Mouse (Mus musculus) heart, postnatal 0 days (tissue): ENCODE results near the gene Magi2. TPM values are rescaled to one million over a fixed set of nuclear protein-coding genes. Genes with fewer than 3 reads are reported as not detected.

Experiments
- ATAC-seq: fragments of 200-750 bp; cut with Nextera tagmentation; 2 replicates; pipeline ENCODE4 v1.8.0; 2017; ENCODE audit warnings: low read depth, moderate number of reproducible peaks, moderate library complexity; ENCODE audit not compliant: insufficient read depth
- DNase-seq: peaks from one replicate; pipeline ENCODE4 v3.0.0-alpha.2; 2016; ENCODE audit warnings: low spot score
- H3K27ac ChIP-seq: fragments of 300-500 bp; sonication (generic); 2 replicates; pipeline ENCODE4 v1.5.1; 2014; ENCODE audit warnings: low read depth, mild to moderate bottlenecking
- H3K27me3 ChIP-seq: fragments of 300-500 bp; sonication (generic); 2 replicates; pipeline ENCODE4 v1.6.1; 2014; ENCODE audit warnings: low read length, mixed read lengths; ENCODE audit not compliant: control insufficient read depth, insufficient read depth
- H3K36me3 ChIP-seq: fragments of 300-500 bp; sonication (generic); replicated peaks from 2 replicates; pipeline ENCODE4 v1.6.1; 2014; ENCODE audit warnings: low read length, mixed read lengths; ENCODE audit not compliant: control insufficient read depth, insufficient read depth
- H3K4me1 ChIP-seq: fragments of 300-500 bp; sonication (generic); 2 replicates; pipeline ENCODE4 v1.6.1; 2014; ENCODE audit warnings: antibody characterized with exemption; ENCODE audit not compliant: control insufficient read depth, insufficient read depth
- H3K4me2 ChIP-seq: fragments of 300-500 bp; sonication (generic); 2 replicates; pipeline ENCODE4 v1.6.1; 2014; ENCODE audit warnings: low read depth, mild to moderate bottlenecking, low read length, moderate library complexity
- H3K4me3 ChIP-seq: fragments of 300-500 bp; sonication (generic); 2 replicates; pipeline ENCODE4 v1.5.1; 2014; ENCODE audit warnings: low read depth, low read length
- H3K9ac ChIP-seq: fragments of 300-500 bp; sonication (generic); replicated peaks from 2 replicates; pipeline ENCODE4 v1.6.1; 2014; ENCODE audit warnings: low read depth, low read length, mixed read lengths
- H3K9me3 ChIP-seq: fragments of 300-500 bp; sonication (generic); replicated peaks from 2 replicates; pipeline ENCODE4 v1.6.1; 2016; ENCODE audit warnings: low read length; ENCODE audit not compliant: control insufficient read depth
- CTCF ChIP-seq: IDR thresholded peaks from 2 replicates; pipeline ENCODE4 v1.5.1; 2016; ENCODE audit warnings: antibody characterized with exemption, control low read depth, low read depth
- EP300 ChIP-seq: IDR thresholded peaks from 2 replicates; pipeline ENCODE4 v1.6.1; 2016; ENCODE audit warnings: antibody characterized with exemption, low read depth
- WGBS: fragments of 180-500 bp; shearing (Covaris S2); extraction: QIAGEN DNeasy Blood & Tissue Kit; methylation state at CpG from one replicate; pipeline ENCODE4 v1.1.7; 2014; 5-methylcytosine and 5-hydroxymethylcytosine counted together
- polyA plus RNA-seq: library from polyadenylated mRNA; unstranded; fragments of >200 nt; fragmentation: Nextera tagmentation; extraction: Ambion mirVana; gene quantifications from 2 replicates; pipeline ENCODE4 v1.2.1, GENCODE M21; 2015
- total RNA-seq: library from RNA; depleted of rRNA; stranded (reverse); fragments of >200 nt; gene quantifications from 2 replicates; pipeline ENCODE4 v1.2.3, GENCODE M21; 2014; ENCODE audit warnings: low replicate concordance

The Magi2 gene
- total and polyA plus RNA-seq, 2 experiments from 2014 or later = 1.7 to 9.5 TPM

DNA sequence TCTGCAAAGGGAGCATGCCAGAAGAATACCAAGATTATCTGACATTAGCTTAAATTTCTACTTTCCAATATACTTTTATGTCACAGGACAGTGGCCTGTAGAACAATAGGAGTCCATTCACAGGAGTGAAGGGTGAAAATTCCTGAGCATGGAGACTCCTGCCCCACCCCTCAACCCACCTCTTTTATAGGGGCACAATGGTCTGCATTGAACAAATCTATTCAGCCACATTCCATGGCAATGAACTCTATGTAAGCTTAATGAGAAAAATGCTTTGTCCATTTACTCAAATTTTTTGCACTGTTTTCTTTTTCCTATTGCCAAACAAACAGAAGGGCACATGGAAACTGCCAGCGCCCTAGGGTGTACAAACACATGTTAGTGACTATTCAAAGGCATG is 838.2 kb downstream of the Magi2 start:
- no peak for ATAC-seq
- Histone ChIP-seq H3K36me3 (no peaks in the 10 kb centered on the region), H3K9ac (no peak overlapping the region), H3K27me3 (no peaks in the 10 kb centered on the region), H3K4me1 (no peaks in the 10 kb centered on the region), H3K27ac (no peak overlapping the region), H3K9me3 (no peaks in the 10 kb centered on the region), H3K4me3 (no peak overlapping the region), H3K4me2 (no peak overlapping the region)
- 88% methylated on average over 1 of the region's 1 CpGs for WGBS
- DNase-seq = no peak
- TF ChIP-seq EP300 (no peak), CTCF (no peak)

DNA sequence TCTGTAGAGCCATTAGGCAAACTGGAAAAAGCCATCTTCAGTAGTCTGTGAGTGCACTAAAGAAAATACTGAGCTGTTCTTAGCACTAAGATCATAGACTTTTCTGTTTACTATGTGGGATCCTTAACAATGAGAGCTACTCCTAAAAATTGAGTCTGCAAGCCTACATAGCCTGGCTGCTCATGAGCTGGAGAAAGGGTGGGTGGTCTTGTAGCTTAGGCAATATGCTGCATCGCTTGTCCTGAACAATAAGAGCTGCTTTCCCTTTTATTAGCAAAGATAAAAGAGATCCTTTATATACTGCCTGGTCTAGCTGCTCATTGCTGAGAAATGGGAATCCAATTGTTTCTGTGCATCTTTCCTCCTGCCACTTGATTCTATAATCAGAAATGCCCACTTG is 841.7 kb downstream of the Magi2 start:
- WGBS = 93% methylated on average over 1 of the region's 1 CpGs
- DNase-seq = no peak
- Histone ChIP-seq H3K4me2 (no peak overlapping the region), H3K9ac (no peak overlapping the region), H3K4me1 (no peaks in the 10 kb centered on the region), H3K9me3 (no peaks in the 10 kb centered on the region), H3K27me3 (no peaks in the 10 kb centered on the region), H3K36me3 (no peaks in the 10 kb centered on the region), H3K27ac (no peak overlapping the region), H3K4me3 (no peak overlapping the region)
- no peak for ATAC-seq
- TF ChIP-seq EP300 (no peak), CTCF (no peak)

DNA sequence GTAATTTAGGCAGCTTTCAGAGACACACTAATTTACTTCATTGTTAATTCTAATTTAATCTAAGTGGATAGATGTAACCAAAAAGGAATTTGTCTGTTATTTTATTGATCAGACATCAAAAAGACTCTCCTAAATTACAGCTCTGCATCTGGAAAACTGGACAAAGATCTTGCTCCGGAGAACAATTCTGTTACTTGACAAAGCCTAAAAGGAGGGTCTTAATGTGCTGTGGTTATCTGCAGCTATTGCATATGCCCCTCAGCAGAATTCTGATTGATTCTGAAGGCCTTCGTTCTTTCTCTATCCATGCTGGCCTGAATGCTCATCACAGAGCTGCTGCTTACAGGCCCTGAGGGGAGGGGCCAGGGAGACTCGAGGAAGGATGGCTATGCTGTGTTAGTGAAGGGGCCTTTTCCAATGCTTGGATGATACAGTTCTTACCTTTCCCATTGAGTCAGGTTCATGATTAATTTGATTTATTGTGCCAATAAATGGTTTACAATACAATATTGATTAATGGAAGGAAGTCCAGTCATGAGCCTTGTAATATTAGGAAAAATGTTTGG is 842.2 kb downstream of the Magi2 start:
- Histone ChIP-seq H3K4me3 (no peak overlapping the region), H3K4me1 (no peaks in the 10 kb centered on the region), H3K4me2 (no peak overlapping the region), H3K36me3 (no peaks in the 10 kb centered on the region), H3K9me3 (no peaks in the 10 kb centered on the region), H3K9ac (no peak overlapping the region), H3K27ac (no peak overlapping the region), H3K27me3 (no peaks in the 10 kb centered on the region)
- 63% methylated on average over 3 of the region's 3 CpGs for WGBS
- ATAC-seq (no peak), DNase-seq (no peak)
- no peak for TF ChIP-seq CTCF
- TF ChIP-seq EP300 = no peak

GRCm38 (mm10) chr5:20074101-20074500 is 847.3 kb downstream of the Magi2 start:
- H3K4me2 ChIP-seq = no peak overlapping the region
- H3K27ac ChIP-seq = no peak overlapping the region
- 68% methylated on average over 5 of the region's 5 CpGs for WGBS
- ATAC-seq (no peak), DNase-seq (no peak)
- no peaks in the 10 kb centered on the region for H3K9me3 ChIP-seq
- no peaks in the 10 kb centered on the region for H3K27me3 ChIP-seq
- H3K4me3 ChIP-seq = no peak overlapping the region
- H3K9ac ChIP-seq = no peak overlapping the region
- TF ChIP-seq CTCF = no peak
- TF ChIP-seq EP300 = no peak
- no peaks in the 10 kb centered on the region for H3K4me1 ChIP-seq
- no peaks in the 10 kb centered on the region for H3K36me3 ChIP-seq

DNA sequence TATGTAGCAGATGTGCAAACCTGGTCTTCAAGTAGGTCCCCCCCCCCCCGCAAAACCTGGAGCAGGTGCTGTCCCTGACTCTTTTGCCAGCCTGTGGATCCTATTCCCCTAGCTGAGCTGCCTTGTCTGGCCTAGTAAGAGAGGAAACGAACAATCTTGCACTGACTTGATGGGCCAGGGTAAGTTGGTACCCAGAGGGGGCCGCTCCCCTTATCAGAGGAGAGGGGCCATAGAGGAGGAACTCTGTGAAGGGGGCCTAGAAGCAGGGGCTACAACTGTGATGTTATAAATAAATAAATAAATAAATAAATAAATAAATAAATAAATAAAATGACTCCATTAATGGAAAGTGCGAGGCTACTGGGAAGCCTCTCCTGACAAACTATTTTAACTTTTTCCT is 848.0 kb downstream of the Magi2 start:
- H3K4me3 ChIP-seq = no peak overlapping the region
- no peak overlapping the region for H3K9ac ChIP-seq
- no peak overlapping the region for H3K27ac ChIP-seq

GRCm38 (mm10) chr5:20078931-20079330 is 852.1 kb downstream of the Magi2 start:
- no peak for DNase-seq
- no peaks in the 10 kb centered on the region for H3K27me3 ChIP-seq
- no peak overlapping the region for H3K4me2 ChIP-seq
- H3K9ac ChIP-seq = no peak overlapping the region
- no peaks in the 10 kb centered on the region for H3K4me1 ChIP-seq
- H3K9me3 ChIP-seq = no peaks in the 10 kb centered on the region
- WGBS = 71% methylated on average over 7 of the region's 7 CpGs
- no peak overlapping the region for H3K4me3 ChIP-seq
- TF ChIP-seq EP300 (no peak), CTCF (no peak)
- H3K27ac ChIP-seq = no peak overlapping the region
- no peaks in the 10 kb centered on the region for H3K36me3 ChIP-seq
- no peak for ATAC-seq

More for the DNA sequence above, 848.0 kb downstream of the Magi2 start:
- Histone ChIP-seq H3K36me3 (no peaks in the 10 kb centered on the region), H3K27me3 (no peaks in the 10 kb centered on the region), H3K4me1 (no peaks in the 10 kb centered on the region), H3K4me2 (no peak overlapping the region), H3K9me3 (no peaks in the 10 kb centered on the region)
- no peak for ATAC-seq
- TF ChIP-seq EP300 (no peak), CTCF (no peak)
- no peak for DNase-seq
- WGBS = 87% methylated on average over 4 of the region's 4 CpGs
